In the genomic region with DNA sequence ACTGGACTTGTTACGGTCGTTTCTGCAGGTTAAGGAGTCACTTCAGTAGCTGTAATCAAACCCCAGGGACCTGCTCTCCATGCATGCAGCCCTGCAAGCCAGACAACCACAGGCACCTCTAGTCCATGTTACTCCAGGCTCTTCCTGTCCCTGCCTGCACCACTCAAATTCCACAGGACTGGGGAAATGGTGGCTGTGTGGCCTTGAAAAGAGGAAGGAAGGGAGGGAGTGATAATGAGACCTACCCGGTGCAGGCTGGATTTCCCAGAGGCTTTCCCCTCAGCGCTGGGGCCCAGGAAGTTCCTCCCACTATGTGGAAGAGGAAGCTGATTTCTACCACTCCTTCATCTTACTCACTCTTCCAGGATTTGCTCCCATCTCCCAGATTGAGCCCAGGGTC, we compare ENCODE assay signal across 21 mouse cellular contexts.
A peak's percentile ranks its signal among the peaks of the same experiment; 100 is the strongest.
DNase-seq lines count a peak whose midpoint lies in the region; ATAC-seq and TF ChIP-seq lines count a peak whose summit lies in the region.
"Had no signal": no experiment of that assay in that cellular context is flagged by ENCODE, and none has a peak within 500 bp of the region (broad histone marks: within the 10 kb centered on the region; RNA-seq: fewer than 3 reads in every experiment).

No protein-coding gene starts in this region.

- no peak overlapping the region for H3K4me2 ChIP-seq in heart, embryonic 16.5 days (ENCODE audit: low read depth, low read length)
- no peak overlapping the region for H3K4me2 ChIP-seq in lung, embryonic 14.5 days
- H3K4me2 ChIP-seq: embryonic facial prominence, embryonic 13.5 days; hindbrain, embryonic 15.5 days; intestine, embryonic 15.5 days had no signal

- H3K27me3 ChIP-seq in heart, embryonic 16.5 days (ENCODE audit: control insufficient read depth, insufficient read depth, low read length), result no peaks in the 10 kb centered on the region
- H3K27me3 ChIP-seq in lung, embryonic 14.5 days (ENCODE audit: insufficient read depth, low read length), result no peaks in the 10 kb centered on the region
- H3K27me3 ChIP-seq: embryonic facial prominence, embryonic 13.5 days; intestine, embryonic 15.5 days; megakaryocyte, embryonic 14.5 days had no signal

- 24% methylated on average over 4 of the region's 4 CpGs for WGBS in heart, embryonic 16.5 days
- 44% methylated on average over 4 of the region's 4 CpGs for WGBS in lung, embryonic 14.5 days
- WGBS in lung, adult 2 months, result 40% methylated on average over 4 of the region's 4 CpGs

- TF ChIP-seq POLR2A in lung, adult 2 months (IDR thresholded peaks at IDR 0.05; ENCODE audit: borderline replicate concordance, extremely low read depth, low read depth, low read length), result no peak

- peak; percentile 28; the same call in 1 of the 2 replicates for ATAC-seq in heart, embryonic 16.5 days (replicated peaks; ENCODE audit: extremely low read depth, insufficient read depth, low FRiP score)
- no peak for ATAC-seq in lung, embryonic 14.5 days (ENCODE audit: insufficient read depth)
- ATAC-seq in granulocyte monocyte progenitor cell, adult 5-6 weeks (replicated peaks; ENCODE audit: poor library complexity, severe bottlenecking), result peak; percentile 92
- peak; percentile 80 for ATAC-seq in megakaryocyte, adult 5-6 weeks (ENCODE audit: poor library complexity, severe bottlenecking)
- ATAC-seq: forebrain, embryonic 14.5 days; intestine, embryonic 15.5 days had no signal

- H3K27ac ChIP-seq in heart, embryonic 16.5 days (ENCODE audit: low read length), result no peak overlapping the region
- H3K27ac ChIP-seq in lung, embryonic 14.5 days (ENCODE audit: low read depth), result no peak overlapping the region
- H3K27ac ChIP-seq: embryonic facial prominence, embryonic 13.5 days; hindbrain, embryonic 15.5 days; intestine, embryonic 15.5 days; left cerebral cortex, adult 2 months; stomach, postnatal 0 days had no signal

- no peak overlapping the region for H3K9ac ChIP-seq in heart, embryonic 16.5 days (ENCODE audit: low read length)
- H3K9ac ChIP-seq in lung, embryonic 14.5 days, result no peak overlapping the region
- H3K9ac ChIP-seq: embryonic facial prominence, embryonic 13.5 days; hindbrain, embryonic 15.5 days; intestine, embryonic 15.5 days had no signal

- intact Hi-C loops in heart, postnatal 36 days (cut with DNase I), result no loop called here

- no peak overlapping the region for H3K4me3 ChIP-seq in heart, embryonic 16.5 days (ENCODE audit: low read length)
- no peak overlapping the region for H3K4me3 ChIP-seq in lung, embryonic 14.5 days (ENCODE audit: low read depth, low read length)
- H3K4me3 ChIP-seq in lung, adult 2 months (replicated peaks; ENCODE audit: extremely low read depth, low read depth, low read length), result no peak overlapping the region
- H3K4me3 ChIP-seq: embryonic facial prominence, embryonic 13.5 days; hindbrain, embryonic 15.5 days; intestine, embryonic 15.5 days; left cerebral cortex, adult 2 months; megakaryocyte, embryonic 14.5 days had no signal

- TF ChIP-seq CTCF in lung, embryonic 14.5 days (IDR thresholded peaks at IDR 0.05; ENCODE audit: low read depth), result no peak
- TF ChIP-seq CTCF in lung, adult 2 months (IDR thresholded peaks at IDR 0.05; ENCODE audit: insufficient read depth, low read length), result no peak

- H3K9me3 ChIP-seq in heart, embryonic 16.5 days (replicated peaks; ENCODE audit: control insufficient read depth, low read length), result no peaks in the 10 kb centered on the region
- no peaks in the 10 kb centered on the region for H3K9me3 ChIP-seq in lung, embryonic 14.5 days (ENCODE audit: low read depth, low read length)
- H3K9me3 ChIP-seq: embryonic facial prominence, embryonic 13.5 days; hindbrain, embryonic 15.5 days; intestine, embryonic 15.5 days had no signal

- H3K4me1 ChIP-seq in heart, embryonic 16.5 days (ENCODE audit: control insufficient read depth, insufficient read depth, low read length), result peaks cover 5% of the 10 kb centered on the region
- no peaks in the 10 kb centered on the region for H3K4me1 ChIP-seq in lung, embryonic 14.5 days (ENCODE audit: insufficient read depth)
- H3K4me1 ChIP-seq in lung, adult 2 months (ENCODE audit: control insufficient read depth, insufficient read depth, low read length), result no peaks in the 10 kb centered on the region
- H3K4me1 ChIP-seq: intestine, embryonic 15.5 days had no signal

- H3K36me3 ChIP-seq in heart, embryonic 16.5 days (ENCODE audit: control insufficient read depth, insufficient read depth), result no peaks in the 10 kb centered on the region
- H3K36me3 ChIP-seq in lung, embryonic 14.5 days (ENCODE audit: insufficient read depth), result no peaks in the 10 kb centered on the region
- H3K36me3 ChIP-seq: embryonic facial prominence, embryonic 13.5 days; hindbrain, embryonic 15.5 days; intestine, embryonic 15.5 days had no signal

- DNase-seq in heart, postnatal 36 days, result no peak
- DNase-seq in lung, embryonic 14.5 days, result peak; percentile 21
- no peak for DNase-seq in lung, adult 2 months
- no peak for DNase-seq in adrenal gland, postnatal 25 days
- no peak for DNase-seq in retina, postnatal 1 day
- DNase-seq: adrenal gland, postnatal 36 days; cerebellum, adult 9-10 months; gastrocnemius, postnatal 36 days; kidney, adult 9 months; layer of hippocampus, adult 9-11 months; left cerebral cortex, postnatal 4 days had no signal
